1 mouse cellular context compared by ENCODE assay signal in genomic region chr15:103333081-103333615, GRCm38 (mm10).
TF ChIP-seq lines count a peak whose summit lies in the region.

No protein-coding gene starts in this region.

TF ChIP-seq in CH12.LX, 34 proteins besides CTCF, POLR2A, EP300 and RAD21 (continued from another document):
- TF ChIP-seq MEF2A (IDR thresholded peaks at IDR 0.05; ENCODE audit: borderline replicate concordance, low read depth, low read length) = no peak
- no peak for TF ChIP-seq UBTF (IDR thresholded peaks at IDR 0.05; ENCODE audit: low read depth, low read length)
- TF ChIP-seq SIN3A (IDR thresholded peaks at IDR 0.05; ENCODE audit: low read length) = no peak
- TF ChIP-seq POLR2AphosphoS2 (IDR thresholded peaks at IDR 0.05; ENCODE audit: low read depth, low read length) = no peak
- TF ChIP-seq ZKSCAN1 (IDR thresholded peaks at IDR 0.05; ENCODE audit: borderline replicate concordance, low read depth, low read length) = no peak
- no peak for TF ChIP-seq MYC (IDR thresholded peaks at IDR 0.05; ENCODE audit: low read depth, low read length)
- TF ChIP-seq HCFC1 (IDR thresholded peaks at IDR 0.05; ENCODE audit: low read depth, low read length) = no peak
